Mouse (Mus musculus) hindbrain, embryonic 11.5 days (tissue): ENCODE results near the gene Pxylp1. TPM values are rescaled to one million over a fixed set of nuclear protein-coding genes. Genes with fewer than 3 reads are reported as not detected.

Experiments used
- ATAC-seq: fragments of 200-750 bp; cut with Nextera tagmentation; 2 replicates; pipeline ENCODE4 v1.8.0; 2017; ENCODE audit warnings: mild to moderate bottlenecking, moderate TSS enrichment, moderate library complexity; ENCODE audit not compliant: low FRiP score
- DNase-seq: peaks from one replicate; pipeline ENCODE4 v3.0.0-alpha.2; 2015; ENCODE audit warnings: low spot score
- H3K27ac ChIP-seq: fragments of 300-500 bp; sonication (generic); 2 replicates; pipeline ENCODE4 v1.5.1; 2014; ENCODE audit warnings: mild to moderate bottlenecking, low read depth, low read length
- H3K27me3 ChIP-seq: fragments of 300-500 bp; sonication (generic); 2 replicates; pipeline ENCODE4 v1.6.1; 2014; ENCODE audit warnings: mild to moderate bottlenecking, low read length, moderate library complexity, mixed read lengths; ENCODE audit not compliant: control insufficient read depth, insufficient read depth
- H3K36me3 ChIP-seq: fragments of 300-500 bp; sonication (generic); 2 replicates; pipeline ENCODE4 v1.6.1; 2014; ENCODE audit warnings: mild to moderate bottlenecking, low read length, moderate library complexity, mixed read lengths; ENCODE audit not compliant: control insufficient read depth, insufficient read depth
- H3K4me1 ChIP-seq: fragments of 300-500 bp; sonication (generic); replicated peaks from 2 replicates; pipeline ENCODE4 v1.6.1; 2014; ENCODE audit warnings: low read length, mixed read lengths; ENCODE audit not compliant: control insufficient read depth, insufficient read depth
- H3K4me2 ChIP-seq: fragments of 300-500 bp; sonication (generic); replicated peaks from 2 replicates; pipeline ENCODE4 v1.6.1; 2014; ENCODE audit warnings: mild to moderate bottlenecking, low read depth, low read length
- H3K4me3 ChIP-seq: fragments of 300-500 bp; sonication (generic); 2 replicates; pipeline ENCODE4 v1.5.1; 2014; ENCODE audit warnings: low read depth, low read length
- H3K9ac ChIP-seq: fragments of 300-500 bp; sonication (generic); 2 replicates; pipeline ENCODE4 v1.6.1; 2014; ENCODE audit warnings: low read depth, low read length
- H3K9me3 ChIP-seq: fragments of 300-500 bp; sonication (generic); 2 replicates; pipeline ENCODE4 v1.6.1; 2016; ENCODE audit warnings: low read length; ENCODE audit not compliant: control insufficient read depth
- WGBS: fragments of 180-500 bp; shearing (Covaris S2); extraction: QIAGEN DNeasy Blood & Tissue Kit; methylation state at CpG from one replicate; pipeline ENCODE4 v1.1.7; 2014; 5-methylcytosine and 5-hydroxymethylcytosine counted together
- polyA plus RNA-seq: library from polyadenylated mRNA; unstranded; fragments of >200 nt; fragmentation: Nextera tagmentation; extraction: Ambion mirVana; gene quantifications from 2 replicates; pipeline ENCODE4 v1.2.1, GENCODE M21; 2014

Pxylp1 gene
- polyA plus RNA-seq, 1 experiment from 2014 or later: 40.3 TPM

- H3K27ac ChIP-seq: no peak overlapping the region
- H3K27me3 ChIP-seq: no peaks in the 10 kb centered on the region
- no peak for ATAC-seq
- no peaks in the 10 kb centered on the region for H3K9me3 ChIP-seq
- H3K9ac ChIP-seq: no peak overlapping the region
- H3K4me2 ChIP-seq: no peak overlapping the region
- DNase-seq: no peak
- no peak overlapping the region for H3K4me3 ChIP-seq
- 78% methylated on average over 8 of the region's 8 CpGs for WGBS
- no peaks in the 10 kb centered on the region for H3K36me3 ChIP-seq
- no peaks in the 10 kb centered on the region for H3K4me1 ChIP-seq
These were observed 22.4 kb downstream of the Pxylp1 start for GRCm38 (mm10) chr9:96870104-96870503.

GRCm38 (mm10) chr9:96869542-96869941, 22.9 kb downstream of the Pxylp1 start:
- DNase-seq: no peak
- H3K36me3 ChIP-seq: no peaks in the 10 kb centered on the region
- H3K27me3 ChIP-seq: no peaks in the 10 kb centered on the region
- H3K9me3 ChIP-seq: no peaks in the 10 kb centered on the region
- no peak overlapping the region for H3K27ac ChIP-seq
- ATAC-seq: no peak
- H3K4me2 ChIP-seq: no peak overlapping the region
- no peaks in the 10 kb centered on the region for H3K4me1 ChIP-seq
- 92% methylated on average over 5 of the region's 5 CpGs for WGBS
- no peak overlapping the region for H3K4me3 ChIP-seq
- H3K9ac ChIP-seq: no peak overlapping the region

- 95% methylated on average over 6 of the region's 6 CpGs for WGBS
- Histone ChIP-seq H3K4me2 (no peak overlapping the region), H3K27ac (no peak overlapping the region), H3K4me1 (no peaks in the 10 kb centered on the region), H3K9me3 (no peaks in the 10 kb centered on the region), H3K9ac (no peak overlapping the region), H3K36me3 (no peaks in the 10 kb centered on the region), H3K27me3 (no peaks in the 10 kb centered on the region), H3K4me3 (no peak overlapping the region)
- no peak for ATAC-seq
- DNase-seq: no peak
These were observed 23.9 kb downstream of the Pxylp1 start for GRCm38 (mm10) chr9:96868546-96868945.

- Histone ChIP-seq H3K27ac (no peak overlapping the region), H3K4me3 (no peak overlapping the region), H3K4me2 (no peak overlapping the region), H3K9me3 (no peaks in the 10 kb centered on the region), H3K9ac (no peak overlapping the region), H3K36me3 (no peaks in the 10 kb centered on the region), H3K27me3 (no peaks in the 10 kb centered on the region), H3K4me1 (no peaks in the 10 kb centered on the region)
- DNase-seq: no peak
- no peak for ATAC-seq
- 44% methylated on average over 7 of the region's 7 CpGs for WGBS
These were observed 25.3 kb downstream of the Pxylp1 start for GRCm38 (mm10) chr9:96867165-96867564.

GRCm38 (mm10) chr9:96866196-96866595, 26.3 kb downstream of the Pxylp1 start:
- Histone ChIP-seq H3K4me2 (no peak overlapping the region), H3K9ac (no peak overlapping the region), H3K4me1 (no peaks in the 10 kb centered on the region), H3K27ac (no peak overlapping the region), H3K4me3 (no peak overlapping the region), H3K9me3 (no peaks in the 10 kb centered on the region), H3K36me3 (no peaks in the 10 kb centered on the region), H3K27me3 (no peaks in the 10 kb centered on the region)
- WGBS: 95% methylated on average over 5 of the region's 5 CpGs
- ATAC-seq (no peak), DNase-seq (no peak)

GRCm38 (mm10) chr9:96865473-96866050, 26.9 kb downstream of the Pxylp1 start:
- no peak overlapping the region for H3K4me3 ChIP-seq
- no peak overlapping the region for H3K9ac ChIP-seq
- H3K36me3 ChIP-seq: no peaks in the 10 kb centered on the region
- no peaks in the 10 kb centered on the region for H3K4me1 ChIP-seq
- no peak overlapping the region for H3K27ac ChIP-seq
- ATAC-seq (no peak), DNase-seq (no peak)
- 85% methylated on average over 16 of the region's 16 CpGs for WGBS
- H3K4me2 ChIP-seq: no peak overlapping the region
- H3K27me3 ChIP-seq: no peaks in the 10 kb centered on the region
- H3K9me3 ChIP-seq: no peaks in the 10 kb centered on the region

GRCm38 (mm10) chr9:96863539-96863938, 28.9 kb downstream of the Pxylp1 start:
- Histone ChIP-seq H3K4me3 (no peak overlapping the region), H3K9me3 (no peaks in the 10 kb centered on the region), H3K9ac (no peak overlapping the region), H3K27ac (no peak overlapping the region), H3K27me3 (no peaks in the 10 kb centered on the region), H3K4me1 (no peaks in the 10 kb centered on the region), H3K4me2 (no peak overlapping the region), H3K36me3 (no peaks in the 10 kb centered on the region)
- 55% methylated on average over 3 of the region's 3 CpGs for WGBS
- DNase-seq (no peak), ATAC-seq (no peak)

- Histone ChIP-seq H3K27ac (no peak overlapping the region), H3K4me1 (no peaks in the 10 kb centered on the region), H3K9ac (no peak overlapping the region), H3K9me3 (no peaks in the 10 kb centered on the region), H3K4me3 (no peak overlapping the region), H3K4me2 (no peak overlapping the region), H3K27me3 (no peaks in the 10 kb centered on the region), H3K36me3 (no peaks in the 10 kb centered on the region)
- no peak for ATAC-seq
- DNase-seq: no peak
- WGBS: 75% methylated on average over 4 of the region's 4 CpGs
These were observed 29.6 kb downstream of the Pxylp1 start for GRCm38 (mm10) chr9:96862836-96863235.

GRCm38 (mm10) chr9:96861092-96861487, 31.4 kb downstream of the Pxylp1 start:
- Histone ChIP-seq H3K4me2 (no peak overlapping the region), H3K4me1 (no peaks in the 10 kb centered on the region), H3K9ac (no peak overlapping the region), H3K9me3 (no peaks in the 10 kb centered on the region), H3K27me3 (no peaks in the 10 kb centered on the region), H3K4me3 (no peak overlapping the region), H3K27ac (no peak overlapping the region), H3K36me3 (no peaks in the 10 kb centered on the region)
- DNase-seq (no peak), ATAC-seq (no peak)
- 89% methylated on average over 10 of the region's 10 CpGs for WGBS
